Mouse (Mus musculus) hindbrain, embryonic 16.5 days (tissue): ENCODE data around the gene Polr3gl. TPM values are rescaled to one million over a fixed set of nuclear protein-coding genes. Genes with fewer than 3 reads are reported as not detected.

Experiments used
- ATAC-seq: fragments of 200-750 bp; cut with Nextera tagmentation; 2 replicates; pipeline ENCODE4 v1.8.0; 2017; ENCODE audit warnings: moderate TSS enrichment, moderate library complexity
- H3K27ac ChIP-seq: fragments of 300-500 bp; sonication (generic); 2 replicates; pipeline ENCODE4 v1.5.1; 2014; ENCODE audit warnings: low read depth, mild to moderate bottlenecking, control low read depth, low read length, moderate library complexity
- H3K27me3 ChIP-seq: fragments of 300-500 bp; sonication (generic); replicated peaks from 2 replicates; pipeline ENCODE4 v1.6.1; 2014; ENCODE audit warnings: low read length; ENCODE audit not compliant: control insufficient read depth, insufficient read depth
- H3K36me3 ChIP-seq: fragments of 300-500 bp; sonication (generic); 2 replicates; pipeline ENCODE4 v1.6.1; 2014; ENCODE audit warnings: mild to moderate bottlenecking, low read length, moderate library complexity, mixed read lengths; ENCODE audit not compliant: control insufficient read depth, insufficient read depth
- H3K4me1 ChIP-seq: fragments of 300-500 bp; sonication (generic); 2 replicates; pipeline ENCODE4 v1.6.1; 2014; ENCODE audit warnings: low read depth, low read length; ENCODE audit not compliant: control insufficient read depth, insufficient read depth
- H3K4me2 ChIP-seq: fragments of 300-500 bp; sonication (generic); 2 replicates; pipeline ENCODE4 v1.6.1; 2014; ENCODE audit warnings: mild to moderate bottlenecking, low read length, control low read depth, moderate library complexity
- H3K4me3 ChIP-seq: fragments of 300-500 bp; sonication (generic); 2 replicates; pipeline ENCODE4 v1.5.1; 2014; ENCODE audit warnings: mild to moderate bottlenecking, low read length, control low read depth, moderate library complexity
- H3K9ac ChIP-seq: fragments of 300-500 bp; sonication (generic); 2 replicates; pipeline ENCODE4 v1.6.1; 2014; ENCODE audit warnings: low read depth, mild to moderate bottlenecking, control low read depth, low read length, moderate library complexity
- H3K9me3 ChIP-seq: fragments of 300-500 bp; sonication (generic); 2 replicates; pipeline ENCODE4 v1.6.1; 2014; ENCODE audit warnings: mild to moderate bottlenecking, low read length, moderate library complexity; ENCODE audit not compliant: control insufficient read depth
- WGBS: fragments of 180-500 bp; shearing (Covaris S2); extraction: QIAGEN DNeasy Blood & Tissue Kit; methylation state at CpG from one replicate; pipeline ENCODE4 v1.1.7; 2014; 5-methylcytosine and 5-hydroxymethylcytosine counted together
- polyA plus RNA-seq: library from polyadenylated mRNA; unstranded; fragments of >200 nt; fragmentation: Nextera tagmentation; extraction: Ambion mirVana; gene quantifications from 2 replicates; pipeline ENCODE4 v1.2.1, GENCODE M21; 2015

The Polr3gl gene
- polyA plus RNA-seq, 1 experiment from 2014 or later, result 31.0 TPM

DNA sequence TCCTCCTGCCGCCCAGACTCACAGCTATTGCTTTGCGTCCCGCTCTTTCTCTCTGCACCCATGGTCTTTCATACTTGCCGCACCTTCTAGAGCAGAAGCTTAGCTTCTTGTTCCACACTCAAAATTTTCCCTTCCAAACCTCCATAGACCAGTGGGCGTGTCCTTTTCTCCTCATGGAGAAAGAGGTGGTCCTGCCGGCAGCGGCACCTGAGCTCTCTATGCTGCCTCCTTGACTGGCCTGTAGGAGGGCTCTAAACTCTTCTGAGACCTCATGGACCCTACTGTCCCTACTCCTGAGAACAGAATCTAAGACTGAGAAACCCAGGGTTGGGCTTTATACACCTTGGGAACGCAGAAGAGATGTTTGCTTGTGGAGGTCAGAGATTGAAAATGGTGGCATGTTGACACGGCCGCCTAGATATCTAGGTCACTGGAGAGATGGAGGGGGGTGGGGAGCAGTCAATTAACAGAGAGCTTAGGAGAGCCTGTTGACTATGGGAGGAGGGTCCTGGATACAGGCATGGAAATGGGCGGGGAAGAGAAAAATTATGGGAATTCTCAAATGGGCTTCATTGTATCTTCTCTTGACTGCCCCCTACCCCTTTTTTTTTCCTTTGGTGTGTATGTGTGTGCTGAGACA, 23.9 kb downstream of the Polr3gl start:
- Histone ChIP-seq H3K27ac (no peak overlapping the region), H3K4me2 (no peak overlapping the region), H3K9me3 (no peaks in the 10 kb centered on the region), H3K36me3 (no peaks in the 10 kb centered on the region), H3K4me1 (no peaks in the 10 kb centered on the region), H3K27me3 (no peaks in the 10 kb centered on the region), H3K4me3 (no peak overlapping the region), H3K9ac (no peak overlapping the region)
- no peak for ATAC-seq
- WGBS, result 87% methylated on average over 11 of the region's 11 CpGs

GRCm38 (mm10) chr3:96569506-96569905, 24.5 kb downstream of the Polr3gl start:
- WGBS, result 85% methylated on average over 13 of the region's 13 CpGs
- H3K9ac ChIP-seq, result no peak overlapping the region

GRCm38 (mm10) chr3:96568605-96569004, 25.4 kb downstream of the Polr3gl start:
- no peaks in the 10 kb centered on the region for H3K4me1 ChIP-seq
- no peak overlapping the region for H3K9ac ChIP-seq
- no peaks in the 10 kb centered on the region for H3K27me3 ChIP-seq
- no peaks in the 10 kb centered on the region for H3K9me3 ChIP-seq
- no peak overlapping the region for H3K27ac ChIP-seq
- H3K4me2 ChIP-seq, result no peak overlapping the region
- no peaks in the 10 kb centered on the region for H3K36me3 ChIP-seq
- 68% methylated on average over 8 of the region's 8 CpGs for WGBS
- no peak overlapping the region for H3K4me3 ChIP-seq
- no peak for ATAC-seq

More at GRCm38 (mm10) chr3:96569506-96569905, 24.5 kb downstream of the Polr3gl start:
- Histone ChIP-seq H3K4me1 (no peaks in the 10 kb centered on the region), H3K4me3 (no peak overlapping the region), H3K27me3 (no peaks in the 10 kb centered on the region), H3K4me2 (no peak overlapping the region), H3K9me3 (no peaks in the 10 kb centered on the region), H3K27ac (no peak overlapping the region), H3K36me3 (no peaks in the 10 kb centered on the region)
- no peak for ATAC-seq

GRCm38 (mm10) chr3:96566661-96567450, 27.1 kb downstream of the Polr3gl start:
- H3K9ac ChIP-seq, result no peak overlapping the region
- H3K27ac ChIP-seq, result no peak overlapping the region
- no peaks in the 10 kb centered on the region for H3K36me3 ChIP-seq
- H3K4me2 ChIP-seq, result no peak overlapping the region
- H3K4me3 ChIP-seq, result no peak overlapping the region
- no peaks in the 10 kb centered on the region for H3K4me1 ChIP-seq
- 85% methylated on average over 8 of the region's 8 CpGs for WGBS
- ATAC-seq, result no peak
- H3K9me3 ChIP-seq, result no peaks in the 10 kb centered on the region
- H3K27me3 ChIP-seq, result no peaks in the 10 kb centered on the region

DNA sequence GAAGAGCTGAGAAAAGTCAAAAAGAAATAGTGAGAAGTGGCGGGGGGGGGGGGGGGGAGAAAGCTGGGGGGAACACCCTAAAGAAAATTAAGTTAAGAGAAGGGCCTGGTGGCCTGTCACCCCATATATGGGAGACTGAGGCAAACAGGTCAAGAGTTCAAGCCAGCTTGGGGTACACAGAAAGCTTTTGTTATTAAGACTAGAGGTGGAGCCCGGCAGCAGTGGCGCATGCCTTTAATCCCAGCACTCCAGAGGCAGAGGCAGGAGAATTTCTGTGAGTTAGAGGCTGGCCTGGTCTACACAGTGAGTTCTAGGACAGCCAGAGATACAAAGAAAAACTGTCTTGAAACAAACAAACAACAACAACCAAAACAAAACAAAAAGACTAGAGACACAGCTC, 28.9 kb downstream of the Polr3gl start:
- no peak overlapping the region for H3K9ac ChIP-seq
- no peak overlapping the region for H3K4me2 ChIP-seq
- H3K9me3 ChIP-seq, result no peaks in the 10 kb centered on the region
- ATAC-seq, result no peak
- peaks cover 12% of the 10 kb centered on the region for H3K4me1 ChIP-seq
- no peak overlapping the region for H3K4me3 ChIP-seq
- no peak overlapping the region for H3K27ac ChIP-seq
- 91% methylated on average over 3 of the region's 3 CpGs for WGBS
- H3K36me3 ChIP-seq, result peaks cover 8% of the 10 kb centered on the region
- H3K27me3 ChIP-seq, result no peaks in the 10 kb centered on the region

DNA sequence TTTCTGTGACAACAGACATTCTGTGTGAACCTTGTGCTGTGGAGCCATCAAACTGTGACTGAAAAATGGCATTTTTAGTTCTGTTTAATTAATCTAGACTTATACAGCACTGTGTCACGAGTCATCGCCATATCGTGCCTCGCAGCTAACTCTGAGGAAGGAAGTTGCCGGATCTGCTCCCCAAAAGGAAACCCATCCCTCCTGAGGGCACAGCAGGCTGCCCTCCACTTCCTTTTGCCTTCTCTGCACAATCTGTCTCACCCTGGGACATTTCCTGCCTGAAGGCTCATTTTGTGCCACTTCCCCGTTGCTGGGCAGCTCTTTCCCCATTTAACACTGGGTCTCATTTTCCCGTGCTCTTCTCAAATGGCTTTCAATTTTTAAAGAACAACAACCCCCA, 29.3 kb downstream of the Polr3gl start:
- WGBS, result 69% methylated on average over 7 of the region's 7 CpGs
- Histone ChIP-seq H3K4me1 (peaks cover 17% of the 10 kb centered on the region), H3K27ac (no peak overlapping the region; the same call in 1 of the 2 replicates), H3K36me3 (peaks cover 8% of the 10 kb centered on the region), H3K9me3 (no peaks in the 10 kb centered on the region), H3K9ac (no peak overlapping the region), H3K4me2 (no peak overlapping the region), H3K27me3 (no peaks in the 10 kb centered on the region), H3K4me3 (no peak overlapping the region)
- ATAC-seq, result no peak

GRCm38 (mm10) chr3:96563911-96564632, 29.9 kb downstream of the Polr3gl start:
- H3K4me1 ChIP-seq, result peaks cover 22% of the 10 kb centered on the region
- peaks cover 8% of the 10 kb centered on the region for H3K36me3 ChIP-seq
- ATAC-seq, result no peak
- no peak overlapping the region for H3K4me2 ChIP-seq
- H3K27ac ChIP-seq, result no peak overlapping the region; the same call in 1 of the 2 replicates
- 69% methylated on average over 10 of the region's 10 CpGs for WGBS
- no peaks in the 10 kb centered on the region for H3K9me3 ChIP-seq
- H3K27me3 ChIP-seq, result no peaks in the 10 kb centered on the region
- H3K9ac ChIP-seq, result no peak overlapping the region
- no peak overlapping the region for H3K4me3 ChIP-seq

- ATAC-seq, result no peak
- Histone ChIP-seq H3K36me3 (peaks cover 8% of the 10 kb centered on the region), H3K4me1 (peaks cover 27% of the 10 kb centered on the region), H3K27ac (no peak overlapping the region), H3K9me3 (no peaks in the 10 kb centered on the region), H3K27me3 (no peaks in the 10 kb centered on the region), H3K4me3 (no peak overlapping the region), H3K4me2 (no peak overlapping the region), H3K9ac (no peak overlapping the region)
- WGBS, result 91% methylated on average over 8 of the region's 8 CpGs
Observed at GRCm38 (mm10) chr3:96563267-96563666, 30.7 kb downstream of the Polr3gl start.
